Mouse (Mus musculus) olfactory bulb, adult 2 months (tissue): Measurements from ENCODE around the gene Suclg2.

Experiments used
- CTCF ChIP-seq: fragments of 200-500 bp; IDR thresholded peaks from 2 replicates; pipeline ENCODE4 v1.5.1; 2012; ENCODE audit warnings: low read depth, mild to moderate bottlenecking, low read length, moderate library complexity; ENCODE audit not compliant: insufficient read depth
- POLR2A ChIP-seq: fragments of 200-500 bp; IDR thresholded peaks from 2 replicates; pipeline ENCODE4 v1.6.1; 2012; ENCODE audit warnings: mild to moderate bottlenecking, low read depth, low read length, moderate library complexity; ENCODE audit not compliant: insufficient read depth

- TF ChIP-seq CTCF (no peak), POLR2A (no peak)
Observed at GRCm38 (mm10) chr6:95556320-95556719, 162.3 kb downstream of the Suclg2 start.
